Comparison of ENCODE assay signal across 19 mouse cellular contexts in the genomic region with DNA sequence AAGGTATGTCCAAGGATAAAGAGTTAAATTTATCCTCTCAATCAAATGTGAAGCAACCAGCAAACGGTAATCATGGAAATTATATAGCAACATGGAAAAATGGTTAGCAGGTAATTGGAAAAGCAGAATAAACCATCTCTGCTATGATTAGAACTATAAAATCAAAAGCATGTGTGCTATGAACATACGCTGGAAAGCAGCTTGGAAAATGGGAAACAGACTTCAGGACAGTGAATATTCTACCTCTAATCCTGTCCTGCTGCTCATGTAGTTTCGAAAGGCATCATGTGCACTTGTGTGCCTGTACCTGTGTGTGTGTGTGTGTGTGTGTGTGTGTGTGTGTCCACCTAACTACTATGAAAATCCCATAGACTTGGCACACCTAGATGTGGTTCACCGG.
DNase-seq lines count a peak whose midpoint lies in the region; ATAC-seq and TF ChIP-seq lines count a peak whose summit lies in the region.
"Had no signal": no experiment of that assay in that cellular context is flagged by ENCODE, and none has a peak within 500 bp of the region (broad histone marks: within the 10 kb centered on the region; RNA-seq: fewer than 3 reads in every experiment).

No protein-coding gene starts in this region.

- no peak overlapping the region for H3K4me2 ChIP-seq in intestine, embryonic 14.5 days (ENCODE audit: low read length)
- H3K4me2 ChIP-seq in intestine, embryonic 16.5 days (ENCODE audit: low read depth, low read length) = no peak overlapping the region
- H3K4me2 ChIP-seq in embryonic facial prominence, embryonic 12.5 days (replicated peaks) = no peak overlapping the region
- no peak overlapping the region for H3K4me2 ChIP-seq in stomach, postnatal 0 days (replicated peaks; ENCODE audit: low read depth)
- H3K4me2 ChIP-seq in liver, embryonic 12.5 days = no peak overlapping the region
- H3K4me2 ChIP-seq: forebrain, embryonic 13.5 days; heart, embryonic 13.5 days; hindbrain, embryonic 13.5 days; intestine, embryonic 15.5 days had no signal

- no peak for TF ChIP-seq POLR2A in embryonic fibroblast, embryonic 13.5 days (IDR thresholded peaks at IDR 0.05; ENCODE audit: low read depth, low read length)

- no peaks in the 10 kb centered on the region for H3K4me1 ChIP-seq in intestine, embryonic 14.5 days (replicated peaks; ENCODE audit: control insufficient read depth, insufficient read depth, low read length)
- no peaks in the 10 kb centered on the region for H3K4me1 ChIP-seq in intestine, embryonic 16.5 days (ENCODE audit: control insufficient read depth, insufficient read depth, low read length)
- H3K4me1 ChIP-seq in embryonic facial prominence, embryonic 12.5 days = peaks cover 16% of the 10 kb centered on the region
- peaks cover 10% of the 10 kb centered on the region for H3K4me1 ChIP-seq in embryonic fibroblast, embryonic 13.5 days (ENCODE audit: control insufficient read depth, insufficient read depth, low read length)
- no peaks in the 10 kb centered on the region for H3K4me1 ChIP-seq in stomach, postnatal 0 days (replicated peaks; ENCODE audit: control insufficient read depth, insufficient read depth)
- no peaks in the 10 kb centered on the region for H3K4me1 ChIP-seq in liver, embryonic 12.5 days
- H3K4me1 ChIP-seq: forebrain, embryonic 13.5 days; hindbrain, embryonic 13.5 days; intestine, embryonic 15.5 days had no signal

- H3K27ac ChIP-seq in intestine, embryonic 14.5 days (ENCODE audit: low read depth) = no peak overlapping the region
- H3K27ac ChIP-seq in intestine, embryonic 16.5 days (ENCODE audit: low read length) = no peak overlapping the region
- H3K27ac ChIP-seq in embryonic facial prominence, embryonic 12.5 days = peak overlapping the region; percentile 78
- H3K27ac ChIP-seq in embryonic fibroblast, embryonic 13.5 days (ENCODE audit: insufficient read depth, low read length) = peak overlapping the region; percentile 72
- no peak overlapping the region for H3K27ac ChIP-seq in stomach, postnatal 0 days (replicated peaks)
- H3K27ac ChIP-seq in liver, embryonic 12.5 days = no peak overlapping the region
- H3K27ac ChIP-seq: forebrain, embryonic 13.5 days; heart, embryonic 13.5 days; hindbrain, embryonic 13.5 days; hindbrain, postnatal 0 days; intestine, embryonic 15.5 days had no signal

- no peaks in the 10 kb centered on the region for H3K9me3 ChIP-seq in intestine, embryonic 14.5 days (ENCODE audit: control insufficient read depth, low read length)
- H3K9me3 ChIP-seq in intestine, embryonic 16.5 days (ENCODE audit: control insufficient read depth, low read length) = no peaks in the 10 kb centered on the region
- H3K9me3 ChIP-seq in embryonic facial prominence, embryonic 12.5 days = no peaks in the 10 kb centered on the region
- H3K9me3 ChIP-seq in stomach, postnatal 0 days (ENCODE audit: control insufficient read depth, low read length) = no peaks in the 10 kb centered on the region
- no peaks in the 10 kb centered on the region for H3K9me3 ChIP-seq in liver, embryonic 12.5 days (replicated peaks)
- H3K9me3 ChIP-seq: forebrain, embryonic 13.5 days; heart, embryonic 13.5 days; hindbrain, embryonic 13.5 days; intestine, embryonic 15.5 days had no signal

- H3K9ac ChIP-seq in intestine, embryonic 14.5 days (ENCODE audit: low read length) = no peak overlapping the region
- H3K9ac ChIP-seq in intestine, embryonic 16.5 days (ENCODE audit: low read depth, low read length) = no peak overlapping the region
- H3K9ac ChIP-seq in embryonic facial prominence, embryonic 12.5 days = no peak overlapping the region
- H3K9ac ChIP-seq in stomach, postnatal 0 days (ENCODE audit: low read length) = no peak overlapping the region
- no peak overlapping the region for H3K9ac ChIP-seq in liver, embryonic 12.5 days
- H3K9ac ChIP-seq: forebrain, embryonic 13.5 days; heart, embryonic 13.5 days; hindbrain, embryonic 13.5 days; intestine, embryonic 15.5 days had no signal

- 92% methylated on average over 4 of the region's 4 CpGs for WGBS in intestine, embryonic 14.5 days
- 94% methylated on average over 4 of the region's 4 CpGs for WGBS in intestine, embryonic 16.5 days
- 51% methylated on average over 4 of the region's 4 CpGs for WGBS in embryonic facial prominence, embryonic 12.5 days
- WGBS in stomach, postnatal 0 days = 93% methylated on average over 4 of the region's 4 CpGs
- WGBS in liver, embryonic 12.5 days (ENCODE audit: insufficient replicate concordance) = 79% methylated on average over 4 of the region's 4 CpGs

- no peak for TF ChIP-seq CTCF in embryonic fibroblast, embryonic 13.5 days (IDR thresholded peaks at IDR 0.05; ENCODE audit: borderline replicate concordance, insufficient read depth, low read length)
- no peak for TF ChIP-seq CTCF in stomach, postnatal 0 days (IDR thresholded peaks at IDR 0.05; ENCODE audit: low read depth)

- no peak for ATAC-seq in intestine, embryonic 14.5 days (replicated peaks; ENCODE audit: low FRiP score, low TSS enrichment, low read depth)
- ATAC-seq in intestine, embryonic 16.5 days = no peak
- ATAC-seq in embryonic facial prominence, embryonic 12.5 days (ENCODE audit: insufficient number of reproducible peaks, insufficient read depth, low FRiP score, low TSS enrichment) = peak; percentile 37; the same call in 1 of the 2 replicates
- ATAC-seq in stomach, postnatal 0 days (ENCODE audit: low FRiP score, low TSS enrichment) = no peak
- no peak for ATAC-seq in liver, embryonic 12.5 days
- ATAC-seq: activated CD4-positive, CD25-positive, alpha-beta regulatory T cell, adult 4 months; forebrain, embryonic 13.5 days; hindbrain, postnatal 0 days; intestine, embryonic 15.5 days; Patski had no signal

- peaks cover 88% of the 10 kb centered on the region for H3K36me3 ChIP-seq in intestine, embryonic 14.5 days (ENCODE audit: control insufficient read depth, insufficient read depth, low read length)
- peaks cover 29% of the 10 kb centered on the region for H3K36me3 ChIP-seq in intestine, embryonic 16.5 days (ENCODE audit: control insufficient read depth, insufficient read depth, low read length)
- H3K36me3 ChIP-seq in embryonic facial prominence, embryonic 12.5 days = peaks cover 73% of the 10 kb centered on the region
- H3K36me3 ChIP-seq in stomach, postnatal 0 days (ENCODE audit: control insufficient read depth, insufficient read depth, low read length) = peaks cover 34% of the 10 kb centered on the region
- H3K36me3 ChIP-seq in liver, embryonic 12.5 days = peaks cover 30% of the 10 kb centered on the region

- DNase-seq in intestine, embryonic 14.5 days (ENCODE audit: low spot score) = peak; percentile 12
- peak; percentile 7 for DNase-seq in stomach, postnatal 0 days (ENCODE audit: low spot score)
- no peak for DNase-seq in gastrocnemius, adult 18-20 months (ENCODE audit: low spot score)
- DNase-seq: adrenal gland, postnatal 14 days; cerebellum, adult 11-12 months; cerebellum, adult 9-10 months; gastrocnemius, postnatal 36 days; heart, postnatal 36 days had no signal

- H3K27me3 ChIP-seq in intestine, embryonic 14.5 days (replicated peaks; ENCODE audit: control insufficient read depth, insufficient read depth, low read length) = no peaks in the 10 kb centered on the region
- no peaks in the 10 kb centered on the region for H3K27me3 ChIP-seq in intestine, embryonic 16.5 days (replicated peaks; ENCODE audit: control insufficient read depth, insufficient read depth, low read length)
- H3K27me3 ChIP-seq in embryonic facial prominence, embryonic 12.5 days = no peaks in the 10 kb centered on the region
- no peaks in the 10 kb centered on the region for H3K27me3 ChIP-seq in stomach, postnatal 0 days (ENCODE audit: control insufficient read depth, insufficient read depth, low read length)
- H3K27me3 ChIP-seq in liver, embryonic 12.5 days (replicated peaks) = no peaks in the 10 kb centered on the region
- H3K27me3 ChIP-seq: forebrain, embryonic 13.5 days; heart, embryonic 13.5 days; hindbrain, embryonic 13.5 days; intestine, embryonic 15.5 days; Patski had no signal

- TF ChIP-seq EP300 in stomach, postnatal 0 days (optimal IDR thresholded peaks at IDR 0.05) = no peak

- H3K4me3 ChIP-seq in intestine, embryonic 14.5 days (ENCODE audit: low read depth, low read length) = no peak overlapping the region
- H3K4me3 ChIP-seq in intestine, embryonic 16.5 days (ENCODE audit: low read length) = no peak overlapping the region
- H3K4me3 ChIP-seq in embryonic facial prominence, embryonic 12.5 days = no peak overlapping the region
- H3K4me3 ChIP-seq in embryonic fibroblast, embryonic 13.5 days (ENCODE audit: insufficient read depth, low read length) = no peak overlapping the region
- H3K4me3 ChIP-seq in stomach, postnatal 0 days (ENCODE audit: low read depth, low read length) = no peak overlapping the region
- H3K4me3 ChIP-seq in liver, embryonic 12.5 days = no peak overlapping the region
- H3K4me3 ChIP-seq: forebrain, embryonic 13.5 days; heart, embryonic 13.5 days; hindbrain, embryonic 13.5 days; intestine, embryonic 15.5 days had no signal

Comparison
In these comparisons a context has a peak if more than half of its experiments do, and no peak if none do; other contexts are left out.
1. H3K27ac ChIP-seq: peak in embryonic facial prominence, embryonic 12.5 days (single experiment) and embryonic fibroblast, embryonic 13.5 days (single experiment); none in intestine, embryonic 14.5 days (single experiment), intestine, embryonic 16.5 days (single experiment), stomach, postnatal 0 days (single experiment) and liver, embryonic 12.5 days (single experiment).